Mouse (Mus musculus) neural tube, embryonic 12.5 days (tissue): Measurements from ENCODE around the gene Pradc1. TPM values are rescaled to one million over a fixed set of nuclear protein-coding genes. Genes with fewer than 3 reads are reported as not detected.

ENCODE experiments used
- ATAC-seq: fragments of 200-750 bp; cut with Nextera tagmentation; 2 replicates; pipeline ENCODE4 v1.8.0; 2017; ENCODE audit warnings: low read depth, mild to moderate bottlenecking, moderate TSS enrichment, moderate library complexity; ENCODE audit not compliant: low FRiP score
- H3K27ac ChIP-seq: fragments of 300-500 bp; sonication (generic); 2 replicates; pipeline ENCODE4 v1.5.1; 2016
- H3K27me3 ChIP-seq: fragments of 300-500 bp; sonication (generic); replicated peaks from 2 replicates; pipeline ENCODE4 v1.6.1; 2016; ENCODE audit warnings: mild to moderate bottlenecking
- H3K36me3 ChIP-seq: fragments of 300-500 bp; sonication (generic); 2 replicates; pipeline ENCODE4 v1.6.1; 2016; ENCODE audit warnings: mild to moderate bottlenecking
- H3K4me1 ChIP-seq: fragments of 300-500 bp; sonication (generic); 2 replicates; pipeline ENCODE4 v1.6.1; 2016
- H3K4me2 ChIP-seq: fragments of 300-500 bp; sonication (generic); replicated peaks from 2 replicates; pipeline ENCODE4 v1.6.1; 2016; ENCODE audit warnings: mild to moderate bottlenecking
- H3K4me3 ChIP-seq: fragments of 300-500 bp; sonication (generic); 2 replicates; pipeline ENCODE4 v1.5.1; 2016
- H3K9ac ChIP-seq: fragments of 300-500 bp; sonication (generic); 2 replicates; pipeline ENCODE4 v1.6.1; 2016; ENCODE audit warnings: mild to moderate bottlenecking
- H3K9me3 ChIP-seq: fragments of 300-500 bp; sonication (generic); 2 replicates; pipeline ENCODE4 v1.6.1; 2016; ENCODE audit warnings: mild to moderate bottlenecking
- WGBS: fragments of 180-500 bp; shearing (Covaris S2); methylation state at CpG from one replicate; pipeline ENCODE4 v1.1.7; 2016; 5-methylcytosine and 5-hydroxymethylcytosine counted together
- polyA plus RNA-seq: library from polyadenylated mRNA; unstranded; fragments of >200 nt; fragmentation: Nextera tagmentation; extraction: Ambion mirVana; gene quantifications from 2 replicates; pipeline ENCODE4 v1.2.1, GENCODE M21; 2016

Pradc1 gene
- polyA plus RNA-seq, 1 experiment from 2014 or later = 29.0 TPM

DNA sequence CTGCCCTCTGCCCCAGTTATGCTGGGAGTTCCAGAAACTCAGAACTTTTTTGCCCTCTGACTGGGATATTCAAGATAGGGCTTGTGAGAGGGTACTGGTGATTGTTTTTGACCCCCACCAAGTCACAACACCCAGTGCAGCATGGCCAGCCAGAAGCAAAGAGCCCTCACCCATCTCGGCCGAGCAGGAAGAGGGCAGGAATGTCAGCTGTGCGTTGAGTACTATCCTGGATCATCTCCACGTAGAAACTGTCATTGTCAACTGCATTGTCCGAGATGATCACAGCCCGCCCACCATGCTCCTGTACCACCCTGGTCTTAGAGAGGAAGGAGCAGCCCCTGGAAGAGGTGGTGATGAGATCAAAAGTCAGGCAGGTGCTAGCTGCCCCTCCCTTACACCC is 4.4 kb downstream of the Pradc1 start:
- no peak overlapping the region for H3K4me2 ChIP-seq
- H3K4me1 ChIP-seq = 0 out of 2 replicates have a peak, but pooled peaks cover 6% of the 10 kb centered on the region
- H3K9ac ChIP-seq = no peak overlapping the region
- no peak overlapping the region for H3K27ac ChIP-seq
- no peak for ATAC-seq
- no peaks in the 10 kb centered on the region for H3K9me3 ChIP-seq
- H3K36me3 ChIP-seq = peaks cover 37% of the 10 kb centered on the region
- H3K27me3 ChIP-seq = no peaks in the 10 kb centered on the region
- 88% methylated on average over 6 of the region's 6 CpGs for WGBS
- no peak overlapping the region for H3K4me3 ChIP-seq

DNA sequence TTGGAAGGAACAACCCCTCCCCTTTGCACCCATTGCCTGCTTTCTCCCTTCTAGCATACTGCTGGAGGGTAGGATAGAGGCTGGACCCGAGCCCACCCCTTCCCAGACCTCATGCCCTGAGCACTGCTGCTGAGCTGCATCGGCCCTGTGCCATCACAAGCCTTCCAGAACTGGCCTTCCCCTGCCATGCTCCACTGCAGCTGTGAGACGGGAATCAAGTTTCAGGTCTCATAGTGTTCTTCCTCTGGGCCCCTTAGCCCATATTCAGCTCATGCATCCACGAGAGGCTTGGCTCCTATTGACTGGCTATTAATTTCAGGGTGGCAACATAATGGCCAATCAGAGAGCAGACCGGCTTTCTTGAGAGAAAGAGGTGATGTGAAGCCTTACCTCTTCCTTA is 6.5 kb downstream of the Pradc1 start:
- ATAC-seq = no peak
- Histone ChIP-seq H3K9me3 (no peaks in the 10 kb centered on the region), H3K4me1 (no peaks in the 10 kb centered on the region), H3K27me3 (no peaks in the 10 kb centered on the region), H3K36me3 (peaks cover 58% of the 10 kb centered on the region), H3K4me2 (no peak overlapping the region), H3K9ac (no peak overlapping the region), H3K27ac (no peak overlapping the region), H3K4me3 (no peak overlapping the region)
- WGBS = 82% methylated on average over 5 of the region's 5 CpGs

DNA sequence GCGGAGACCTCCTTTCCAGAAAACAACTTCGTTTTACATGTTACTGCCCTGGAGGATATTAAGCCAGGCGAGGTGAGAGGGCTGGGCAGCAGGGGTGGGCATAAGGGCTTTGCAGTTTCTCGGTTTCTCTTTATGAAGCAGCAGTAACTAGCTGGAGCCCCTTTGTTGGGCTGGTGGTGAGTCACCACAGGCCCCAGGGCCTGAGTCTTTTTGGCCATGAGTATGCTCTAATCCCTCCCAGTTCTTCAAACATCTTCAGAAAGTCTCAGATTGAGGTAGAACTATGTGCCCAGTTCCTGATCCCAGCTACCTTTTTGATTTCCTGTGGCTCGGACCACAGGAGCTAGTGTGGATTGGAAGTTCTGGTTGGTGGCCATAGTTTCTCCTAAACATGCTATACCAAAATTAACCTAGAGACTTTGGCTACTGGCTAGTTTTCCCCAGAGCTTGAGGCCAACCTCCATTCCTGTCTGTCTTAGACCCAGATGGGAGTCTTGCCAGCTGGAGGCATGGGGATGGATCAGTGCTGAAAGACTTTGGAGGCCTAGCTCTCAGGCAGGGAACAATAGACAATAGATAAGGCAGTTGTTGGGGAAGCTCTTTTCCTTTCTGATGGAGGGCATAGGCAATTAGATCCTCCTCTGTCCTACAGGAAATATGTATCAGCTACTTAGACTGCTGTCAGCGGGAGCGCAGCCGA is 7.4 kb downstream of the Pradc1 start:
- no peak overlapping the region for H3K4me3 ChIP-seq
- H3K27me3 ChIP-seq = no peaks in the 10 kb centered on the region
- H3K27ac ChIP-seq = no peak overlapping the region
- H3K36me3 ChIP-seq = peaks cover 67% of the 10 kb centered on the region
- H3K9ac ChIP-seq = no peak overlapping the region
- ATAC-seq = no peak
- no peak overlapping the region for H3K4me2 ChIP-seq
- WGBS = 91% methylated on average over 8 of the region's 8 CpGs
- no peaks in the 10 kb centered on the region for H3K4me1 ChIP-seq
- H3K9me3 ChIP-seq = no peaks in the 10 kb centered on the region

DNA sequence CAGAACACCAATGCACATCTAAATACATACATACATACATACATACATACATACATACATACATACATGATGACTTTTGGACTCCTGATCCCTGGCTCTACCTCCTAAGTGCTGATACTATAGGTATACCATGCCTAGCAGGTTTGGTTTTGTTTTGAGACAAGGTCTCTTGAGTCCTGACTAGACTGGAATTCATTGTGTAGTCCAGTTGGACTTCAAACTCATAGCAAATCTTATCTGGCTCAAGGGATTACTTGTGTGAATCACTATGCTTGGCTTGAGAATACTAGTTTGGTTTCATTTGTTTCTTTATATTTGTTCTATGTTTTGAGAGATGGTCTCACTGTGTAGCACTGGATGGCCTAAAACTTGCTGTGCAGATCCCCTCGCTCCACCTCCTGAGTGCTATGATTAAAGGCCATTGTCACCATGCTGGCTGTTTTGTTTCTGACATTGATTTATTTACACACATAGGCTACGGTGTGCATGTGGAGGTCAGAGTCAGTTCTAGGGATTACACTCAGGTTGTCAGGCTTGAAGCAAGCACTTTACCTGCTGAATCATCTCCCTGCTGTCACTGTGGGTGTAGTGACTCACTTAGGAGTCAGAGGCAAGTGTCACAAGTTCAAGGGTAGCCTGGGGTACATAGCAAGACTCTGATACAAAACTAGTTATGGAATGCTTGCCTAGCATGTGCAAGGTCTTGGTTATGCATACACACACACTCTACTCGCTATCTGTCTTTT is 8.1 kb downstream of the Pradc1 start:
- 88% methylated on average over 3 of the region's 3 CpGs for WGBS
- H3K27ac ChIP-seq = no peak overlapping the region
- no peaks in the 10 kb centered on the region for H3K9me3 ChIP-seq
- no peaks in the 10 kb centered on the region for H3K27me3 ChIP-seq
- no peaks in the 10 kb centered on the region for H3K4me1 ChIP-seq
- H3K4me2 ChIP-seq = no peak overlapping the region
- no peak overlapping the region for H3K4me3 ChIP-seq
- no peak for ATAC-seq
- H3K36me3 ChIP-seq = peaks cover 74% of the 10 kb centered on the region
- H3K9ac ChIP-seq = no peak overlapping the region

DNA sequence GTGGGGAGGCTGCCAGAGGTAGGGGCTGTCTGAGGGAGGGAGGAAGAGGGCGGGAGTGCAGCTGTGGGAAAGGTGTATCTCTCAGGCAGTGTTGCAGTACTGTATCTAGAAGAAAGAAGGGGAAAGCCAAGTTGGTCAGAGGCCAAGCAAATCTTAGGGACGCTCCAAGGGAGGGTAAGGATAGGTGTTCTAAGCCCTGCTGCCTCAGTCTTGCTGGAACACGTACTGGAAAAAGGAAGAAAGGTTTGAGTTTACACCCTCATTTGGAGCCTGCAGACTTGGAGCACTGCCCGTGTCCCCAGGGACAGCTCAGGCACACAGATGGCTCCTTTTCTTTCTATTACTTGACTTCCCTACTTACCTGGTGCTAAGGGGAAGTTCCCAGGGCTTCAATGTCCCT is 10.6 kb downstream of the Pradc1 start:
- H3K9ac ChIP-seq = no peak overlapping the region
- H3K9me3 ChIP-seq = no peaks in the 10 kb centered on the region
- H3K4me3 ChIP-seq = no peak overlapping the region
- H3K36me3 ChIP-seq = peaks cover 71% of the 10 kb centered on the region
- ATAC-seq = no peak
- 93% methylated on average over 4 of the region's 4 CpGs for WGBS
- H3K27me3 ChIP-seq = no peaks in the 10 kb centered on the region
- H3K4me1 ChIP-seq = no peaks in the 10 kb centered on the region
- H3K27ac ChIP-seq = no peak overlapping the region
- no peak overlapping the region for H3K4me2 ChIP-seq

DNA sequence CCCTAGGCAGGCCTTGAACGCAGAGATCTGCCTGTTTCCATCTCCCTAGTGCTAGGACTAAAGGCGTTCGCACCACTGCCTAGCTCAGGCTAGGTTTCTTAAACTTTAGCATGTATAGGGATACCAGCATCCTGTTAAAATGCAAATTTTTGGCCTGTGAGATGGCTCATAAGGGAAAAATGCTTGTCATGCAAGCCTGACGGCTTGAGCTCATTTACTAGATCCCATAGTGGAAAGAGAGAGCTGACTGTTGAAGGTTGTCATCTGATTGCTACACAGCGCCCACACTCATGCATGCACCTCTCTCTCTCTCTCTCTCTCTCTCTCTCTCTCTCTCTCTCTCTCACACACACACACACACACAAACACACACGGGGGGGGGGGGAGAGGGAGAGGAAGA is 15.1 kb downstream of the Pradc1 start:
- H3K4me1 ChIP-seq = peaks cover 3% of the 10 kb centered on the region; the same call in 1 of the 2 replicates
- no peak overlapping the region for H3K9ac ChIP-seq
- no peak overlapping the region for H3K4me3 ChIP-seq
- no peak overlapping the region for H3K4me2 ChIP-seq
- no peak for ATAC-seq
- WGBS = 89% methylated on average over 5 of the region's 6 CpGs
- no peaks in the 10 kb centered on the region for H3K9me3 ChIP-seq
- H3K27ac ChIP-seq = no peak overlapping the region
- H3K36me3 ChIP-seq = peaks cover 36% of the 10 kb centered on the region
- no peaks in the 10 kb centered on the region for H3K27me3 ChIP-seq

DNA sequence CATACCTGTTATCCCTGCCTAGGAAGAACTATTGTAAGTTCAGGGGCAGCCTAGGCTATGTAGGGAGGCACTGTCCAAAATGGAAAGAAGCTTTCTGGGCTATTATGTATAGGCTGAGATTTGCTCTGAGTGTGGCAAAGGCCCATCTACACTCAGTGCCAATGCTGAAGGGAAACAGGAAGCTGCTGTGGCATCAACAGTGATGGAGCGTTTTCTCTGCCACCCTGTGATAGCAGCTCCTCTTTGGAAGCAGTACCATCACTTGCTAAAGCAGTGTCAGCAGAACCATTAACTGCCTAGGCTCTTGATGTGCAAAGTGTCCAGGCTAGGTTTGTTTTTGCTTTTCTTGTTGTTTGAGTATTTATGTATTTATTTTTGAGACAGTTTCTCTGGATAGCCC is 15.6 kb downstream of the Pradc1 start:
- Histone ChIP-seq H3K9ac (no peak overlapping the region), H3K4me3 (no peak overlapping the region), H3K27ac (no peak overlapping the region), H3K4me2 (no peak overlapping the region), H3K27me3 (no peaks in the 10 kb centered on the region), H3K9me3 (no peaks in the 10 kb centered on the region), H3K4me1 (peaks cover 3% of the 10 kb centered on the region; the same call in 1 of the 2 replicates), H3K36me3 (peaks cover 32% of the 10 kb centered on the region)
- ATAC-seq = no peak
- WGBS = 91% methylated on average over 1 of the region's 1 CpGs

DNA sequence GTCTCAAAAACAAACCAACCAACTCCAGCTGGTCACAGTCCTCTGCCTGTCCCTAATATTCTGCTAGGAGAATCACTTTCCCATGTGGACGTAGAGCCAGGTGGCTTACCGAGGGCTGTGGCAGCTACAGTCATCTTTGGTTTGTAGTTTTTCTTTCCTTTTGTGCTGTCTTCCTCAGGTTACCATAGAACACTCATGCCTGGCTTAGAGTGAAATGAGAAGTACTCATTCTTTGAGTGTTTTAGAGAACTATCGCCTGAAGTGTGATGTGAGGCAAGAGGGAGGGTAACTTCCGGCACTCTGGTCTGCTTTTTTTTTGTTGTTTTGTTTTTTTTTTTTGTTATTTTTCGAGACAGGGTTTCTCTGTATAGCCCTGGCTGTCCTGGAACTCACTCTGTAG is 17.9 kb downstream of the Pradc1 start:
- H3K27ac ChIP-seq = no peak overlapping the region
- peaks cover 8% of the 10 kb centered on the region for H3K36me3 ChIP-seq
- no peak overlapping the region for H3K4me3 ChIP-seq
- H3K27me3 ChIP-seq = no peaks in the 10 kb centered on the region
- H3K9me3 ChIP-seq = no peaks in the 10 kb centered on the region
- no peak overlapping the region for H3K9ac ChIP-seq
- no peak overlapping the region for H3K4me2 ChIP-seq
- 83% methylated on average over 5 of the region's 5 CpGs for WGBS
- no peak for ATAC-seq
- peaks cover 3% of the 10 kb centered on the region; the same call in 1 of the 2 replicates for H3K4me1 ChIP-seq

DNA sequence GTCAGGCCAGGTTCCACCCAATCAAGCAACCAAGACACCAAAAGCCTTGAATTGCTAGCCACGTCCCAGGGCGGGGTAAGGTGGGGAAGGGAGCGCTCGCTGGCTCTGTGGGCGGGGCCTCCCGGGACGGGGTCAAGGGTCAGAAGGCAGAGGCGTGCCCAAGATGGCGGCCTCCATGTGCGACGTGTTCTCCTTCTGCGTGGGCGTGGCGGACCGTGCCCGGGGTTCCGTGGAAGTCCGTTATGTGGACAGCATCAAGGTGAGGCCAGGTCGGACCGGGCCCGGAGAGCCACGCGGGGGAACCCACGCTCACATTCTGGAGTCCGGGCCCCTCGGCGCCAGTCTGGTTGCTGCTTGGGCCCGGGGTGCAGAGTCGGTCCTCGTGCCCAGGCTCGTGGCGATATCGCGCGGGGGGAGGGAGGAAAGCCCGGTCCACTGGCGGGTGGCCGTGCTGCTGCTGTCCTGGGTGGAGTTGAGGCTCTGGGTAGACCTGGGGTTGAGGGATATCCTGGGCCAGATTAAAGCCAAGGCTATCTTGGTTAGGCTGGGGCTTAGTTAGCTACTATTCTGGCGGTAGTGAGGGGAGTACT is 19.8 kb downstream of the Pradc1 start, which contains the start of gene Smyd5:
Smyd5 (plus strand) TSS at position 148 of the 590 bp plus-strand sequence.
- H3K36me3 ChIP-seq = no peaks in the 10 kb centered on the region
- peaks cover 3% of the 10 kb centered on the region; the same call in 1 of the 2 replicates for H3K27me3 ChIP-seq
- under 1% methylated on average over 39 of the region's 39 CpGs for WGBS
- peak within 1 kb of the TSS; percentile 91 for H3K4me2 ChIP-seq
- H3K9me3 ChIP-seq = no peaks in the 10 kb centered on the region
- ATAC-seq = peak; percentile 83
- H3K27ac ChIP-seq = no peak within 1 kb of the TSS
- H3K4me1 ChIP-seq = peaks cover 3% of the 10 kb centered on the region; the same call in 1 of the 2 replicates
- peak within 1 kb of the TSS; percentile 92 for H3K4me3 ChIP-seq
- peak within 1 kb of the TSS; percentile 71 for H3K9ac ChIP-seq

DNA sequence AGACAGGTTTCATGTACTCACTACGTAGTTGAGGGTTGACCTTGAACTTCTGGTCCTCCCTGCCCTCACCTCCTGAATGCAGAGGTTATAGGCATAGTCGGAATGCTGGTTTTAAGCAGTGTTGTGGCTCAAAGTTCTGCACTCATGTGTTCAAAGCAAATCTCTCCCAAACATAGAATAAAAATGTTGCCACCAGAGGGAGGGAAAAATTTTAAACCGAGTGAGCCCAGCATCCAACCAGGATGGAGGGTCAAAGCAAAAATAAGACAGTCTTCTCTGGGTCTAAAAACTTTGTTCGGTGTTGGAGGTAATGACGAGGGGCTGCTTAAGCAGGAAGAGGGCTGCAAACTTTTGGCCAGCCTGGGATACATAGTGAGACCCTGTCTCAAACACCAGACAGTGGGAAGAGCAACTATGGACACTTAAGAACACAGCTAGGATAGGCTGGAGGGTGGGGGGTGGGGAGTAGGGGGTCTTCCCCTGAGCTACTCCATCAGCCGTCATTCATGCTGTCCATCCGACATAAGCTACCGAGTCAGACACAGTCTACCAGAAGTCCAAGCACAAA is 20.4 kb downstream of the Pradc1 start:
- WGBS = 51% methylated on average over 8 of the region's 8 CpGs
- no peaks in the 10 kb centered on the region for H3K36me3 ChIP-seq

DNA sequence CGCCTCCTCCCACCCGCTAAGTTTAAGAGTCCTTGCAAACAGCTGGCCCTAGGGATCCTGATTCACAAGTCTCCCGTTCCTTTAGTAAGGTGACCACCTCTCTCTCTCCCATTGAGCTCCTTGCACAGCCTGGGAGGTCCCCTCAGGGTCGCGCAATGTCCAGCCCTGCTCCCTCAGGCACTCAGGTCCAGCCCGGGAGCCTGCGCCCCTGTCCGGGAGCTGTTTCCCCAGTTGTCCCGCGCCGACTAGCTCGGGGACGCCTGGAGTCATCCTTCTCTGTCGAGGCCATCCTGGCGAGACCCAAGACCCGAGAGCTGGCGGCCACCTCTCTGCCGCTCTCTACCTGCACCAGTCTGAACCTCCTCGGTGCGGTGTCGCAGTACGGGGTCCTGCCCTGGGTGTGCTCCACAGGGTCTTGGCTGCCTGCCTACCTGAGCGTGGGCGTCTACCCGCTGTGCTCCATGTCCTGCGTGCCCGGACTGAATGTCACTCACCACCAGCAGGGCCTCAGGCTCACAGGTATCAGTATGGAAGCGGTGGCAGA is 27.9 kb downstream of the Pradc1 start, which contains the start of gene Noto:
Noto (plus strand) TSS at position 51 of the 544 bp plus-strand sequence.
- H3K4me2 ChIP-seq = 0 out of 2 replicates have a peak within 1 kb of the TSS, but pooled peaks have one; percentile 8
- ATAC-seq = no peak
- no peak within 1 kb of the TSS for H3K4me3 ChIP-seq
- H3K9ac ChIP-seq = no peak within 1 kb of the TSS
- H3K4me1 ChIP-seq = 0 out of 2 replicates have a peak, but pooled peaks cover 4% of the 10 kb centered on the region
- no peaks in the 10 kb centered on the region for H3K9me3 ChIP-seq
- H3K27ac ChIP-seq = no peak within 1 kb of the TSS
- 11% methylated on average over 28 of the region's 28 CpGs for WGBS
- H3K27me3 ChIP-seq = peaks cover 23% of the 10 kb centered on the region; the same call in 1 of the 2 replicates
- no peaks in the 10 kb centered on the region for H3K36me3 ChIP-seq

More for the DNA sequence above, 20.4 kb downstream of the Pradc1 start:
- no peaks in the 10 kb centered on the region for H3K9me3 ChIP-seq
- peak overlapping the region; percentile 92 for H3K4me3 ChIP-seq
- H3K4me1 ChIP-seq = peaks cover 3% of the 10 kb centered on the region; the same call in 1 of the 2 replicates
- H3K27me3 ChIP-seq = peaks cover 3% of the 10 kb centered on the region; the same call in 1 of the 2 replicates
- H3K4me2 ChIP-seq = peak overlapping the region; percentile 91
- peak overlapping the region; percentile 71 for H3K9ac ChIP-seq
- H3K27ac ChIP-seq = no peak overlapping the region
- ATAC-seq = peak; percentile 65
